In the genomic region with DNA sequence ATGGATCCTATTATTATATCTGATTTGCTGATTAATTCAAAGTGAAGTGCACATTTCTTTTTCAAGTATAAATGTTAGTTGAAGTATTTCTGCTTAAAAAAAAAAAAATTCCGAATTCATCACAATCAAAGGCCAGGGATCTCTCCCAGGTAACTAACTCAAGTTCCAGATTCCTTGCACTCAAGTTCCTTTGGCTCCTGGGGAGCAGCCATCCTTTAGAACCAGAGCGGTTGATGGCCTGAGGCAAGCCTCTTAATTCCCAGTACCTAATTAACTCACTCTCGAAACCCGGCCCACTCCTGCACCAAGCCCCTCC, we compare ENCODE assay signal across 8 mouse cellular contexts. TPM values are rescaled to one million over a fixed set of nuclear protein-coding genes. Genes with fewer than 3 reads are reported as not detected.
A peak's percentile ranks its signal among the peaks of the same experiment; 100 is the strongest.
DNase-seq lines count a peak whose midpoint lies in the region; ATAC-seq and TF ChIP-seq lines count a peak whose summit lies in the region.

No protein-coding gene starts in this region.

- peak; percentile 57 for TF ChIP-seq POLR2A in ES-Bruce4 (IDR thresholded peaks at IDR 0.05; ENCODE audit: insufficient read depth, low read length)

- peak overlapping the region; percentile 87 for H3K4me2 ChIP-seq in heart, embryonic 14.5 days (ENCODE audit: low read length)
- peak overlapping the region; percentile 50 for H3K4me2 ChIP-seq in forebrain, embryonic 16.5 days (ENCODE audit: low read length)
- peak overlapping the region; percentile 67 for H3K4me2 ChIP-seq in liver, embryonic 16.5 days (ENCODE audit: low read depth, low read length)

- no peaks in the 10 kb centered on the region for H3K9me3 ChIP-seq in heart, embryonic 14.5 days (ENCODE audit: control insufficient read depth, low read length)
- no peaks in the 10 kb centered on the region for H3K9me3 ChIP-seq in ES-Bruce4 (replicated peaks; ENCODE audit: control insufficient read depth, insufficient read depth, low read length, poor library complexity, severe bottlenecking)
- H3K9me3 ChIP-seq in forebrain, embryonic 16.5 days (ENCODE audit: control insufficient read depth, low read length) = no peaks in the 10 kb centered on the region
- no peaks in the 10 kb centered on the region for H3K9me3 ChIP-seq in liver, embryonic 16.5 days (replicated peaks; ENCODE audit: control insufficient read depth, low read length)

- intact Hi-C loops in heart, postnatal 14 days (cut with DNase I) = loop anchor here (2.0 kb wide), 1 partner anchor 29 kb away; a partner anchor contains a TSS

- no peak for DNase-seq in heart, postnatal 14 days
- no peak for DNase-seq in adrenal gland, adult 8-10 months
- DNase-seq in gastrocnemius, adult 18-20 months (ENCODE audit: low spot score) = no peak
- no peak for DNase-seq in layer of hippocampus, postnatal 14 days (ENCODE audit: low spot score in 2 of 2)

- 0 out of 2 replicates have a peak, but pooled peaks have one; percentile 46 for TF ChIP-seq EP300 in ES-Bruce4 (IDR thresholded peaks at IDR 0.05; ENCODE audit: insufficient read depth, low read depth, low read length)

- peaks cover 0 to 10% of the 10 kb centered on the region in 2 experiments; a peak in 3 of 4 replicates for H3K4me1 ChIP-seq in heart, embryonic 14.5 days (ENCODE audit: control insufficient read depth in 2 of 2, insufficient read depth in 2 of 2, low read length in 2 of 2)
- no peaks in the 10 kb centered on the region for H3K4me1 ChIP-seq in ES-Bruce4 (ENCODE audit: control insufficient read depth, insufficient read depth, low read length)
- H3K4me1 ChIP-seq in forebrain, embryonic 16.5 days (replicated peaks; ENCODE audit: control insufficient read depth, insufficient read depth, low read length) = peaks cover 13% of the 10 kb centered on the region
- H3K4me1 ChIP-seq in liver, embryonic 16.5 days (ENCODE audit: control insufficient read depth, low read depth, low read length) = peaks cover 9% of the 10 kb centered on the region

- H3K27ac ChIP-seq in heart, embryonic 14.5 days (replicated peaks in 1 of 2; ENCODE audit: control insufficient read depth in 1 of 2, insufficient read depth in 1 of 2, low read depth in 2 of 2, low read length in 2 of 2) = peak overlapping the region in 1 of 2 experiments; percentile 91; a peak in 2 of 4 replicates
- H3K27ac ChIP-seq in ES-Bruce4 (ENCODE audit: insufficient read depth, low read length) = no peak overlapping the region
- H3K27ac ChIP-seq in forebrain, embryonic 16.5 days (ENCODE audit: low read length) = no peak overlapping the region
- no peak overlapping the region for H3K27ac ChIP-seq in liver, embryonic 16.5 days (ENCODE audit: low read length)

- no peak for TF ChIP-seq CTCF in ES-Bruce4 (IDR thresholded peaks at IDR 0.05; ENCODE audit: low read depth, low read length)

- 4% methylated on average over 4 of the region's 4 CpGs for WGBS in heart, embryonic 14.5 days
- 1% methylated on average over 4 of the region's 4 CpGs for WGBS in forebrain, embryonic 16.5 days
- WGBS in liver, embryonic 16.5 days (ENCODE audit: insufficient replicate concordance) = 1% methylated on average over 4 of the region's 4 CpGs

- H3K4me3 ChIP-seq in heart, embryonic 14.5 days (ENCODE audit: control insufficient read depth in 1 of 2, insufficient read depth in 1 of 2, low read depth in 1 of 2, low read length in 2 of 2) = peak overlapping the region; percentile 77 to 96
- H3K4me3 ChIP-seq in ES-Bruce4 (ENCODE audit: low read depth, low read length) = no peak overlapping the region
- H3K4me3 ChIP-seq in forebrain, embryonic 16.5 days (replicated peaks; ENCODE audit: low read length) = peak overlapping the region; percentile 99
- H3K4me3 ChIP-seq in liver, embryonic 16.5 days (ENCODE audit: low read depth, low read length) = peak overlapping the region; percentile 79

- 0 out of 2 replicates have a peak overlapping the region, but pooled peaks have one; percentile 26 for H3K9ac ChIP-seq in heart, embryonic 14.5 days (ENCODE audit: low read length)
- no peak overlapping the region for H3K9ac ChIP-seq in ES-Bruce4 (ENCODE audit: low read depth, poor library complexity, severe bottlenecking)
- no peak overlapping the region for H3K9ac ChIP-seq in forebrain, embryonic 16.5 days (replicated peaks; ENCODE audit: low read depth, low read length)
- 0 out of 2 replicates have a peak overlapping the region, but pooled peaks have one; percentile 44 for H3K9ac ChIP-seq in liver, embryonic 16.5 days (ENCODE audit: low read depth, low read length)

- no peak for ATAC-seq in heart, embryonic 14.5 days (ENCODE audit: insufficient number of reproducible peaks, insufficient read depth, low FRiP score, low read depth)
- no peak for ATAC-seq in forebrain, embryonic 16.5 days
- no peak for ATAC-seq in liver, embryonic 16.5 days (ENCODE audit: low read depth)

- peaks cover 14% of the 10 kb centered on the region for H3K36me3 ChIP-seq in heart, embryonic 14.5 days (ENCODE audit: control insufficient read depth, insufficient read depth, low read length)
- H3K36me3 ChIP-seq in ES-Bruce4 (ENCODE audit: control insufficient read depth, insufficient read depth, low read length, poor library complexity, severe bottlenecking) = peaks cover 23% of the 10 kb centered on the region
- H3K36me3 ChIP-seq in forebrain, embryonic 16.5 days (ENCODE audit: control insufficient read depth, insufficient read depth) = peaks cover 8% of the 10 kb centered on the region
- peaks cover 11% of the 10 kb centered on the region for H3K36me3 ChIP-seq in liver, embryonic 16.5 days (ENCODE audit: control insufficient read depth, insufficient read depth)

- no peaks in the 10 kb centered on the region for H3K27me3 ChIP-seq in heart, embryonic 14.5 days (ENCODE audit: control insufficient read depth, insufficient read depth, low read length)
- no peaks in the 10 kb centered on the region for H3K27me3 ChIP-seq in ES-Bruce4 (ENCODE audit: control insufficient read depth, insufficient read depth, low read length, poor library complexity, severe bottlenecking)
- no peaks in the 10 kb centered on the region for H3K27me3 ChIP-seq in forebrain, embryonic 16.5 days (replicated peaks; ENCODE audit: control insufficient read depth, insufficient read depth, low read length)
- H3K27me3 ChIP-seq in liver, embryonic 16.5 days (ENCODE audit: control insufficient read depth, insufficient read depth, low read depth, low read length) = no peaks in the 10 kb centered on the region

RNA-seq across cellular contexts. Expression of a gene that starts 1.9 kb away (rescaled TPM):
- 83.9 and 89.5 TPM in 2 replicates for polyA plus RNA-seq in heart, embryonic 14.5 days (2014; fragmentation: Nextera tagmentation; extraction: Ambion mirVana)
- total RNA-seq in heart, postnatal 14 days (2021) = 10 to 100 TPM; 21.2 to 24.9 TPM
- 127 and 140 TPM in 2 replicates for polyA plus RNA-seq in ES-Bruce4 (2011; ENCODE audit: insufficient read depth, insufficient read length, low read depth, missing spikeins)
- polyA plus RNA-seq in forebrain, embryonic 16.5 days (2015; fragmentation: Nextera tagmentation; extraction: Ambion mirVana) = 113 and 119 TPM in 2 replicates
- 68.0 and 71.3 TPM in 2 replicates for polyA plus RNA-seq in liver, embryonic 16.5 days (2015; fragmentation: Nextera tagmentation; extraction: Ambion mirVana)
- 10 to 100 TPM; 46.4 to 62.4 (median 53.0) TPM for total RNA-seq in adrenal gland, adult 8-10 months (2022)
- total RNA-seq in gastrocnemius, adult 18-20 months (2021) = 10 to 100 TPM; 14.3 to 14.7 TPM
- total RNA-seq in layer of hippocampus, postnatal 14 days (2021) = 10 to 100 TPM; 18.8 to 19.9 TPM

RNA-seq across cellular contexts. Expression of a gene that starts 28.8 kb away (rescaled TPM):
- polyA plus RNA-seq in heart, embryonic 14.5 days (2014; fragmentation: Nextera tagmentation; extraction: Ambion mirVana) = 643 and 662 TPM in 2 replicates
- total RNA-seq in heart, postnatal 14 days (2021) = 100 to 1,000 TPM; 768 to 787 TPM
- polyA plus RNA-seq in ES-Bruce4 (2011; ENCODE audit: insufficient read depth, insufficient read length, low read depth, missing spikeins) = 166 TPM in 2 replicates
- polyA plus RNA-seq in forebrain, embryonic 16.5 days (2015; fragmentation: Nextera tagmentation; extraction: Ambion mirVana) = 283 and 286 TPM in 2 replicates
- polyA plus RNA-seq in liver, embryonic 16.5 days (2015; fragmentation: Nextera tagmentation; extraction: Ambion mirVana) = 124 and 128 TPM in 2 replicates
- total RNA-seq in adrenal gland, adult 8-10 months (2022) = 100 to 1,000 TPM; 222 to 356 (median 282) TPM
- 100 to 1,000 TPM; 575 to 650 TPM for total RNA-seq in gastrocnemius, adult 18-20 months (2021)
- total RNA-seq in layer of hippocampus, postnatal 14 days (2021) = 100 to 1,000 TPM; 196 TPM

RNA-seq across cellular contexts. Expression of a gene that starts 29.4 kb away (rescaled TPM):
- polyA plus RNA-seq in heart, embryonic 14.5 days (2014; fragmentation: Nextera tagmentation; extraction: Ambion mirVana) = 30.2 and 34.3 TPM in 2 replicates
- 10 to 100 TPM; 33.3 to 41.9 TPM for total RNA-seq in heart, postnatal 14 days (2021)
- 42.2 and 48.8 TPM in 2 replicates for polyA plus RNA-seq in ES-Bruce4 (2011; ENCODE audit: insufficient read depth, insufficient read length, low read depth, missing spikeins)
- polyA plus RNA-seq in forebrain, embryonic 16.5 days (2015; fragmentation: Nextera tagmentation; extraction: Ambion mirVana) = 30.1 and 37.3 TPM in 2 replicates
- polyA plus RNA-seq in liver, embryonic 16.5 days (2015; fragmentation: Nextera tagmentation; extraction: Ambion mirVana) = 12.7 and 13.6 TPM in 2 replicates
- total RNA-seq in adrenal gland, adult 8-10 months (2022) = 10 to 100 TPM; 25.6 to 30.9 (median 27.6) TPM
- total RNA-seq in gastrocnemius, adult 18-20 months (2021) = 10 to 100 TPM; 24.5 to 26.9 TPM
- 10 to 100 TPM; 17.6 to 22.1 TPM for total RNA-seq in layer of hippocampus, postnatal 14 days (2021)

Comparison
In these comparisons a context has a peak if more than half of its experiments do, and no peak if none do; other contexts are left out.
1. H3K9ac ChIP-seq: peak in heart, embryonic 14.5 days (single experiment) and liver, embryonic 16.5 days (single experiment); none in ES-Bruce4 (single experiment) and forebrain, embryonic 16.5 days (single experiment).
2. Peak in every context shown above with its lines, with median percentiles within 50 percentile points of each other: H3K4me2 ChIP-seq.